Mouse (Mus musculus) limb, embryonic 10.5 days (tissue): ENCODE results near the gene Dlg2. TPM values are rescaled to one million over a fixed set of nuclear protein-coding genes. Genes with fewer than 3 reads are reported as not detected.
A peak's percentile ranks its signal among the peaks of the same experiment; 100 is the strongest.

Experiments used
- DNase-seq: peaks from one replicate; pipeline ENCODE4 v3.0.0-alpha.2; 2017; ENCODE audit warnings: low spot score
- H3K27ac ChIP-seq: fragments of 300-500 bp; sonication (generic); 2 replicates; pipeline ENCODE4 v1.5.1; 2016; ENCODE audit warnings: mild to moderate bottlenecking
- H3K27me3 ChIP-seq: fragments of 300-500 bp; sonication (generic); 2 replicates; pipeline ENCODE4 v1.6.1; 2016; ENCODE audit warnings: low read depth, mild to moderate bottlenecking; ENCODE audit not compliant: poor library complexity, severe bottlenecking
- H3K36me3 ChIP-seq: fragments of 300-500 bp; sonication (generic); 2 replicates; pipeline ENCODE4 v1.6.1; 2016; ENCODE audit warnings: mild to moderate bottlenecking, moderate library complexity
- H3K4me1 ChIP-seq: fragments of 300-500 bp; sonication (generic); 2 replicates; pipeline ENCODE4 v1.6.1; 2016
- H3K4me3 ChIP-seq: fragments of 300-500 bp; sonication (generic); 2 replicates; pipeline ENCODE4 v1.5.1; 2016; ENCODE audit warnings: mild to moderate bottlenecking, moderate library complexity
- H3K9me3 ChIP-seq: fragments of 300-500 bp; sonication (generic); replicated peaks from 2 replicates; pipeline ENCODE4 v1.6.1; 2016; ENCODE audit warnings: mild to moderate bottlenecking
- WGBS: fragments of 180-500 bp; shearing (Covaris S2); methylation state at CpG from one replicate; pipeline ENCODE4 v1.1.7; 2016; 5-methylcytosine and 5-hydroxymethylcytosine counted together
- polyA plus RNA-seq: library from polyadenylated mRNA; unstranded; fragments of >200 nt; fragmentation: Nextera tagmentation; extraction: Ambion mirVana; gene quantifications from 2 replicates; pipeline ENCODE4 v1.2.1, GENCODE M21; 2016

Gene Dlg2
- polyA plus RNA-seq, 1 experiment from 2014 or later = 0.53 TPM

DNA sequence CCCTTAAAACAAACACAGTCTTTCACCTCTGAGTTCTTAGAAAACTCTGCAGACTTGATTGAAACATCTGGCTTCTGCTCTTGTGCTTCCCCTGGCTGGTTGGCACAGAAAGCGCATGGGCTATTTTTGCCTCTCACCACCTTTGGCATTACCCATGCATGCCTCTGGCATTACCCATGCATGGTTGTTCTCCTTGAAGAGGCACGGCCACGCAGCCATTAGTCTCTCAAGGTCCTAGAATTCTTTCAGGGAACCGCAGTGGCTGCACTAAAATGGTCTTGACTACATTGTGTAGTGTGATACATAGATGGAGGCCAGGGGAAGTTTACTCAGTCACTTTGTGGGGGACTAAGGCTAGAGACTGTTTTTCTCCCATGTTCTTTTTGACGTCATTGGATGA is 1709.9 kb downstream of the Dlg2 start:
- DNase-seq = no peak
- no peaks in the 10 kb centered on the region for H3K9me3 ChIP-seq
- H3K27ac ChIP-seq = no peak overlapping the region
- peaks cover 13% of the 10 kb centered on the region for H3K4me1 ChIP-seq
- 87% methylated on average over 5 of the region's 5 CpGs for WGBS
- H3K4me3 ChIP-seq = no peak overlapping the region
- H3K36me3 ChIP-seq = no peaks in the 10 kb centered on the region
- peaks cover 19% of the 10 kb centered on the region; the same call in 1 of the 2 replicates for H3K27me3 ChIP-seq

DNA sequence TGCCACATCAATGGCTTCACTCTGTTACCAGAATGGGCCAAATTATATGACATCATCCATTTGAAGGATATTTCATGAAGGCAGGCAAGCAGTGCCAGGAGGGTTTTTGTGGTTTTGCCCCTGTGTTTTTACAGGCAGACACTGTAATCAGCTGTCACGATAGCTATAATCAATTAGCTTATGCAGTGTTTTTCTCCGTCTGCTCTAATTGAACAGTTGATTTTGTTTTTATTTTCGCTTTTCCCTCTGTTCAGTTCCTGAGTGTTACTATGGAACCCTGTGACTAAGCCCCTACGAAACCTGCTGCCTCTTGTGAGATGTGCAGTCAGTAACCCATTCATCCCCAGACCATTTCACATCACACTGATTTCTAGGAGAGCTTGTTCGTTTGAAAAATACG is 1712.7 kb downstream of the Dlg2 start:
- 86% methylated on average over 6 of the region's 6 CpGs for WGBS
- no peak for DNase-seq
- no peaks in the 10 kb centered on the region for H3K27me3 ChIP-seq
- no peaks in the 10 kb centered on the region for H3K36me3 ChIP-seq
- H3K4me1 ChIP-seq = no peaks in the 10 kb centered on the region
- H3K9me3 ChIP-seq = no peaks in the 10 kb centered on the region
- no peak overlapping the region for H3K4me3 ChIP-seq
- no peak overlapping the region for H3K27ac ChIP-seq

DNA sequence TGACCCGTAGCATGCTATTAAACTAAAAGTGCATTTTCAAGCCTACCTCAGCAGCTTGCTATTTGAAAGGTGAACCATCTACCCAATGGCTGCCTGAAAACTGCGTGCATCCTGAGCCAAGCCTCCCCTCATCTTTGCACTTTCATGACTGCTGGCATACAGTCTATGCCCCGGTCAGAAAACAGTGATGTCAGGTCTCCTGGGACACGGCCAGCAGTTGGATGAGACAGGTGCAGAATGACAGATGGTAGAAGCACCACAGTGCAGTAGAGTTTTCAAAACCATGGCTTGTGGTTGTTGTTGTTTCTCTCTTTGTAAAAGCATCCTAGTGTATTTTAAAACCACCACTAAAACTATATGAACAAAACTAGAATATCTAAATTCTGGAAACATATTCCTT is 1719.5 kb downstream of the Dlg2 start:
- no peaks in the 10 kb centered on the region for H3K4me1 ChIP-seq
- H3K9me3 ChIP-seq = no peaks in the 10 kb centered on the region
- H3K4me3 ChIP-seq = no peak overlapping the region
- 88% methylated on average over 4 of the region's 4 CpGs for WGBS
- H3K27ac ChIP-seq = no peak overlapping the region
- H3K36me3 ChIP-seq = no peaks in the 10 kb centered on the region
- DNase-seq = no peak
- H3K27me3 ChIP-seq = no peaks in the 10 kb centered on the region

DNA sequence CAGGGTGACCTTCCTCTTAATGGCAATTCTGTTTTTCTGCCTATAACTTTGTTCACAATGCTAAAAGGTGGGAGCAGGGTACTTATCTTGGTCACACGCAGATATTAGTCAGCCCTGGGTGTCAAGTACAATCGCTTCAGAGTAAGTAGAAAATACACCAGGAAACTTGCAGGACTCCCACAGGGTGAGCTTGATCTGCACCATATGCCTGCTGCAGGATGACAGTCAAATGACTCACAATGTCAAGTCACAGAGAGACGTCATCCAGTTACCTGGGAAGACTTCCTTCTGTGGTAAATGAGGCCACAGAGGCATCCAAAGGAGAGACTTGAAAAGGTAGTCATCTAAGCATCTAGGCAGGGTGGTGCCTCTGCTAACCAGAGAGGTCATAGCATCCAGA is 1721.1 kb downstream of the Dlg2 start:
- H3K27ac ChIP-seq = no peak overlapping the region
- no peaks in the 10 kb centered on the region for H3K4me1 ChIP-seq
- no peaks in the 10 kb centered on the region for H3K27me3 ChIP-seq
- no peak overlapping the region for H3K4me3 ChIP-seq
- H3K36me3 ChIP-seq = no peaks in the 10 kb centered on the region
- 86% methylated on average over 3 of the region's 3 CpGs for WGBS
- DNase-seq = no peak
- no peaks in the 10 kb centered on the region for H3K9me3 ChIP-seq

DNA sequence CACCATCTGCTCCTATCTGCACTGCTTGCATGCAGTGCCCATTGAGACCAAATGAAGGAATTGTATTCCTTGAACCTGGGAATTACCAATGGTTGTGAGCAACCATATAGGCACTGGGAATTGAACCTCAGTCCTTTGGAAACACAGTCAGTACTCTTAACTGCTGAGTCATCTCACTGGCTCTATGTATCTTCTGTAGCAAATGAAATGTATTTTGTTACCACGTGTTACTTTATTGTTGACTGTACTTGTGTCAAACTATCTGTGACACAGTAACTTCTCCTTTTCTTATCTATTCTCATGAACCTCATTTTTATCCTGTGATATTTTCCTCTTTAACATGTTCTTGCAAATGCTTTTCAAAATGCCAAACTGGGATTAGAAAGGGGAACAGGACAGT is 1722.7 kb downstream of the Dlg2 start:
- WGBS = 90% methylated on average over 1 of the region's 1 CpGs
- Histone ChIP-seq H3K4me1 (no peaks in the 10 kb centered on the region), H3K27me3 (no peaks in the 10 kb centered on the region), H3K36me3 (no peaks in the 10 kb centered on the region), H3K4me3 (no peak overlapping the region), H3K27ac (no peak overlapping the region), H3K9me3 (no peaks in the 10 kb centered on the region)
- no peak for DNase-seq

DNA sequence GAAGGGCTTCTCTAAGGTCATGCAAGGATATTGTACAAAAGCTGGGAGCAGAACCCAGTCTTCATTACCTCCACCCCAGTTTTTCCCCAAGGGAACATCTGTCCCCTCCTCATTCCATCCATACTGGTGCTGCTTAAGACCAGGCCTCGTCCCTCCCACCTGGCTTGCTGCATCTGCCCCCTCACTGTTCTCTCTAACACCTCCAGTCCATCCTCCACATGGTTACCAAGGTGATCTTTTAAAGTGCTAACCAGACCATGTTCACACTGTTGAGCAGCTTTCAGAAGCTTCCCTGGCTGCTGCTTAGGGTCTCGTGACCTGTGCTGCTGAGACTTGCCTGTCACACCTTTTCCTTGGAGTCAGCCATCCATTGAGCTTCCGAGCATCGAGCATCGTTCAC is 1734.2 kb downstream of the Dlg2 start:
- H3K4me1 ChIP-seq = no peaks in the 10 kb centered on the region
- WGBS = 83% methylated on average over 5 of the region's 5 CpGs
- no peaks in the 10 kb centered on the region for H3K36me3 ChIP-seq
- no peaks in the 10 kb centered on the region for H3K27me3 ChIP-seq
- no peak overlapping the region for H3K4me3 ChIP-seq
- no peak overlapping the region for H3K27ac ChIP-seq
- no peak for DNase-seq
- no peaks in the 10 kb centered on the region for H3K9me3 ChIP-seq

DNA sequence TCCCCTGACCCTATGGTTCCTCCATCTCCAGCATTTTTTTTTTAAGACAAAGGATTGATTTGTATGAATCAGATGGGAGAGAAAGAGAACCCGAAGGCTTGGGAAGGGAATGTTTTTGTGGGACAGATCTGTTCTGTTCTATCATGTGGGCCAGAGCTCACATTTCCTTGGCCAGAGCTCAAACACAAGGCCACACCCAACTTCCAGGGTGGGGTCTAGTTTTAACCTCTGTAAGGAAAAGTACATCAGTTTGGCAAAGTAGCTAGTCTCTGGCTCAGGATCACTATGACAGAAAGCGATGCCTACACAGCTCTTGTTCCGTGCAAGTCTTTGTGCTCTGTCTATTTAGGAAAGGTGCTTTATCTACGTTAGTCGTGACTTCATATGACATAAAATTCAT is 1737.3 kb downstream of the Dlg2 start:
- no peaks in the 10 kb centered on the region for H3K36me3 ChIP-seq
- 91% methylated on average over 5 of the region's 5 CpGs for WGBS
- H3K4me3 ChIP-seq = no peak overlapping the region
- H3K4me1 ChIP-seq = no peaks in the 10 kb centered on the region
- H3K27me3 ChIP-seq = no peaks in the 10 kb centered on the region
- H3K27ac ChIP-seq = no peak overlapping the region
- no peaks in the 10 kb centered on the region for H3K9me3 ChIP-seq
- DNase-seq = no peak

DNA sequence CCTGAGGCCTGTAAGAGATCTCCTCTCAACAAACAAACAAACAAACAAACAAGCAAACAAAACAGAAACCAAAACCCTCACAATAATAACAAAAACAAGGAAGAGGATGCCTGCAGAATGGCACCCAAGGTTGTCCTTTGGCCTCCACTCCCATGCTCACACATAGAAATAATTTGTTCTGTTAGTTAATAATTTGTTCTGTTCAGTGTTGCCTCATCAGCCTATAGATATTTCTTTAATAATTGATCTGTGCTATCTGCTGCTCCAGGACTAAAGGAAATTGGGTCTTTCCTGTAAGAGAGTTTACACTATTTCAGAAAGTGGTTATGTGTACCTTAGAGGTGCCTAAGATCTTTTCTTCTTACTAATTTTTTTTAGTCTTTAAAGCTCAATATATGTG is 1741.7 kb downstream of the Dlg2 start:
- DNase-seq = no peak
- Histone ChIP-seq H3K27ac (no peak overlapping the region), H3K4me1 (no peaks in the 10 kb centered on the region), H3K4me3 (no peak overlapping the region), H3K9me3 (no peaks in the 10 kb centered on the region), H3K27me3 (no peaks in the 10 kb centered on the region), H3K36me3 (no peaks in the 10 kb centered on the region)

DNA sequence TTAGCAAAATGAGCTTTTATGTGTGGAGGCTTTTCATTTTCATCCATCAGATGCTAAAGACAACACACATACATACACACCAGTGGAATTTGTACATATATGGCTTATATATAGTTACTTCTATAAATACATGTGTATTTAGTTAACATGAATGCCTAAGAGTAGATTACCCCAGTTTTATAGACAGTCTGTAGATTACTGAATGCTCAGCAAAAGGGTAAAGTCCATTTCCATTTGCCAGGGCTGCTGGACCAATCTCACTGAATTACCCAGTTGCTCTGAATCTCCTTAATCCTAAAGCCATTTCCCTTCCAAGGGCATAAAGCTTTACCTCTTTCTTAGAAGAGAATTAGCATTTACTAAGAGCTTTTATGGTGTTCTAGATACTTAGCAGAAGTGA is 1744.1 kb downstream of the Dlg2 start:
- H3K9me3 ChIP-seq = no peaks in the 10 kb centered on the region
- no peak overlapping the region for H3K27ac ChIP-seq
- H3K36me3 ChIP-seq = no peaks in the 10 kb centered on the region
- DNase-seq = no peak
- H3K4me1 ChIP-seq = no peaks in the 10 kb centered on the region
- no peak overlapping the region for H3K4me3 ChIP-seq
- no peaks in the 10 kb centered on the region for H3K27me3 ChIP-seq

DNA sequence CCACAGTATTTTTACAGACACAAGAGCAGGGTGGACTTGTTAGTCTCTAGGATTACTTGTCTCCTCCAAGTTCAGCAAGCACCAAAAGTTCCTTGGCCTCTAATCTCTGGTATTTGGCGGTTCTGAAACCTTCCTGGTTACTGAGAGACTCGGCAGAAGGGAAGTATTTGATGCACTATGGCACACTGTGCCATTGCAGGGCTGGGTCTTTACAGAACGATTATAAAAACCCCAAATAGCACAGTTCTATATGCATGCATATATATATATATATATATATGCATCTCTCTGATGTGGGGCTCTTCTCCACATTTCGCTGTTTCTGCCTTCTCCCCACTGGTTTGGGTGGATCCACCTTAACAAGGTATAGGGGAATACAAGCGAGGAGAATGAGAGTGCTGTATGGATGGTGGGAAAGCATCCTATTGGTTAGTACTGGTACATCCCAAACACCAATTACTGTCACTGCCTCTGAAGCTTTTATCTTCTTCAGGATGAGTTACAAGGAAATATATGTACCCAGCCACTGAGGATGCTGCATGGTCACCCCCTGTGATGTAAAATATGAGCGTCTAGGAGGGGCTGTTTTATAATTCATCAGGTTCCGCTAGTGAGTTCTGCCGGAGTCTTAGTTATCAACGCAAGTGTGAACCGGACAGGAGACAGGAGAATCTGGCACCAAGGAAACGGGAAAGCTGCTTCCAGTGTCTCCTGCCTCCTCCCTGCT is 1758.2 kb downstream of the Dlg2 start:
- peak overlapping the region; percentile 42; the same call in 1 of the 2 replicates for H3K27ac ChIP-seq
- no peak for DNase-seq
- H3K4me3 ChIP-seq = no peak overlapping the region; the same call in 1 of the 2 replicates
- no peaks in the 10 kb centered on the region for H3K9me3 ChIP-seq
- peaks cover 24% of the 10 kb centered on the region for H3K4me1 ChIP-seq
- no peaks in the 10 kb centered on the region for H3K27me3 ChIP-seq
- H3K36me3 ChIP-seq = no peaks in the 10 kb centered on the region
- 82% methylated on average over 11 of the region's 11 CpGs for WGBS

DNA sequence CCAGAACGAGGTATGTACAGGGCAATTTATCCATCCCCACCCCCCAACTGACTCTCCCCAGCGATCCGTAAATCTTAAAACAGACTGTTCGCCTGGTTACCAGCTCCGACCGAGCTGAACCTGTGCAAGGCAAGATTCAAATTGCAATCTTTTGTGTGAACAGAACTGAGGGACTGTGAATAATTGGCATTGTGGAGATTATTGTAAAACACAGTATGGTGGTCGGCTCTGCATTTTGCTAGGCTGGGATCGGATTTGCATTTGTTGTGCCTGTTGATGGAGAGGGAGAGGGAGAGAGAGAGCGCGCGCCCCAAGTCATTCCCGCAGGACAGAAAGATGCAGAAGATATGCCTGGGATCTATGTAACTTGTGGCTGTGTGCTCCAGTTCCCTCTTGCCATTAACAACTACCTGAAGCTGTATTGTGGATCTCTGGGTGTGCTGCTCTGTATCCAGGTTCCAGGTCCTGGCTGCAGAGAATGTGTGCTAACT is 1759.1 kb downstream of the Dlg2 start:
- H3K36me3 ChIP-seq = no peaks in the 10 kb centered on the region
- no peaks in the 10 kb centered on the region for H3K9me3 ChIP-seq
- no peak for DNase-seq
- H3K4me1 ChIP-seq = peaks cover 24% of the 10 kb centered on the region
- H3K27me3 ChIP-seq = no peaks in the 10 kb centered on the region
- peak overlapping the region; percentile 72 for H3K27ac ChIP-seq
- peak overlapping the region; percentile 9; the same call in 1 of the 2 replicates for H3K4me3 ChIP-seq
- 54% methylated on average over 12 of the region's 12 CpGs for WGBS

DNA sequence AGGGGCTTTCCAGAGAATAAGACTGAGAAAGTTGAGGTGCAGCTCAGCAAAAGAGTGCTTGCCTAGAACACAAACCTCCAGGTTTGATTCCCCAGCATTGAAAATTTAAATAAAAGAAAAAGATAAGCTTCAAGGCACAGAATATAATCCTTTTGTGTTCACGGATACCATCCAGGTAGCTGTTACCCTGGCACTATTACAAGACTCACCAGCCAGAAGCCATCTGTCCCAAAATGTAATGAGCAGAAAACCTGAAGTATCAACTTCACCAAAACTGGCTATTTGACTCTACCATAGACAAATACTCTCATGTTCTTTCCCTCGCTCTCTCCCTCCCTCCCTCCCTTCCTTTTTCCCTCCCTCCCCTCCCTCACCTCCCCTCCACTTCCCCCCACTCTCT is 1764.4 kb downstream of the Dlg2 start:
- H3K4me3 ChIP-seq = no peak overlapping the region
- no peaks in the 10 kb centered on the region for H3K9me3 ChIP-seq
- no peak overlapping the region for H3K27ac ChIP-seq
- no peaks in the 10 kb centered on the region for H3K36me3 ChIP-seq
- H3K27me3 ChIP-seq = no peaks in the 10 kb centered on the region
- peaks cover 12% of the 10 kb centered on the region for H3K4me1 ChIP-seq
- DNase-seq = no peak
- WGBS = 90% methylated on average over 2 of the region's 2 CpGs

DNA sequence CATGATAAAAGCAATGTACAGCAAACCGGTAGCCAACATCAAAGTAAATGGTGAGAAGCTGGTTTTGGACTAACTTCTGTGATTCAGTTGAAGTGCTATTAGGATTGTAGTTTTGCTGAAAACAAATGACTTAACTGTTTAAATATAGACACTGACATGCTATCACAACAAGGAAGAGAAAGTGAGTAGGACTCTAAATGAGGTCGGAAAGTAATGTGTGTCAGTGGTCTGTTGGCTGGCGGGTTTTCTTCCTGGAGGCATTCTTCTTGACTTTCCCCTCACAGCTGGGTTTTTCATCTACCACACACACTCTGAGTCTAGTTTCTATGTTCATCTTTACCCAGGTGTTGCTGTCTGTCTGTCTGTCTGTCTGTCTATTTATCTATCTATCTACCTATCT is 1771.1 kb downstream of the Dlg2 start:
- peaks cover 9% of the 10 kb centered on the region; the same call in 1 of the 2 replicates for H3K4me1 ChIP-seq
- DNase-seq = no peak
- no peaks in the 10 kb centered on the region for H3K36me3 ChIP-seq
- no peak overlapping the region for H3K4me3 ChIP-seq
- H3K9me3 ChIP-seq = no peaks in the 10 kb centered on the region
- WGBS = 90% methylated on average over 3 of the region's 3 CpGs
- H3K27ac ChIP-seq = no peak overlapping the region
- no peaks in the 10 kb centered on the region for H3K27me3 ChIP-seq

DNA sequence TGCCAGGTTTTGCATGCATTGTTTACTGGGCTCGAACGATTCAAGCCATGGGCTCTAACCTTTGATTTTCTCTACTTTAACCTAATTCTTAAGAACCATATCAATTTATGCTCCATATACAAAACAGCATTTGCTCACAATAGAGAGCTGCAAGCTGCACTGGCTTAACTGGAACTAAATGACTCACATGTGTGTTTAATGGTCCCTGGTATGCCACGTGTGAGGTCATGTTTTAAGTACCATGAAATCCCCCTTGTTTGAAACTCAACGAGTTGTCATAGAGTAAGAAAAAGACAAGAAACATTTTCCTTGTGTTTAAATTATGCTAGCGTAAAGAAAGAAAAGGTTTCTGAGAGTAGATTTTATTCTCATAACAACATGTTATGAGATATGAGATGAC is 1772.1 kb downstream of the Dlg2 start:
- Histone ChIP-seq H3K27ac (no peak overlapping the region), H3K27me3 (no peaks in the 10 kb centered on the region), H3K36me3 (no peaks in the 10 kb centered on the region), H3K4me3 (no peak overlapping the region), H3K9me3 (no peaks in the 10 kb centered on the region), H3K4me1 (peaks cover 9% of the 10 kb centered on the region; the same call in 1 of the 2 replicates)
- 76% methylated on average over 5 of the region's 5 CpGs for WGBS
- no peak for DNase-seq
